Mouse (Mus musculus): Measurements from ENCODE around the gene Cep89. TPM values are rescaled to one million over a fixed set of nuclear protein-coding genes. Genes with fewer than 3 reads are reported as not detected.

Cep89 gene
- polyA plus RNA-seq (2014; fragmentation: Illumina TruSeq; extraction: RNeasy Lipid Tissue Mini Kit (QIAGEN cat#74804)): 22.4 TPM

GRCm38 (mm10) chr7:35396542-35397168 is at the start of gene Cep89, which contains the start of gene Faap24:
Gene Cep89 (plus strand): TSS chr7:35397035.
Gene Faap24 (minus strand): TSS chr7:35396836.

GRCm38 (mm10) chr7:35447996-35448846 is 51.4 kb downstream of the Cep89 start, which contains the start of gene Slc7a9:
Gene Slc7a9 (plus strand): TSS chr7:35448796.

Other genes starting within 250 kb of the Cep89 start
- gene Slc7a10, start 210.7 kb upstream of the Cep89 start, polyA plus RNA-seq (2014; fragmentation: Illumina TruSeq; extraction: RNeasy Lipid Tissue Mini Kit (QIAGEN cat#74804)): not detected
- gene Lrp3, start 181.5 kb upstream of the Cep89 start, polyA plus RNA-seq (2014; fragmentation: Illumina TruSeq; extraction: RNeasy Lipid Tissue Mini Kit (QIAGEN cat#74804)): 0.20 TPM
- 7.7 TPM for gene Gpatch1, start 78.6 kb upstream of the Cep89 start, polyA plus RNA-seq (2014; fragmentation: Illumina TruSeq; extraction: RNeasy Lipid Tissue Mini Kit (QIAGEN cat#74804))
- 25.4 TPM for gene Rhpn2, start 62.9 kb upstream of the Cep89 start, polyA plus RNA-seq (2014; fragmentation: Illumina TruSeq; extraction: RNeasy Lipid Tissue Mini Kit (QIAGEN cat#74804))
- 3.4 TPM for gene Faap24, start 199 bp upstream of the Cep89 start, polyA plus RNA-seq (2014; fragmentation: Illumina TruSeq; extraction: RNeasy Lipid Tissue Mini Kit (QIAGEN cat#74804))
- not detected for gene Slc7a9, start 51.8 kb downstream of the Cep89 start, polyA plus RNA-seq (2014; fragmentation: Illumina TruSeq; extraction: RNeasy Lipid Tissue Mini Kit (QIAGEN cat#74804))
- 10.5 TPM for gene Tdrd12, start 140.7 kb downstream of the Cep89 start, polyA plus RNA-seq (2014; fragmentation: Illumina TruSeq; extraction: RNeasy Lipid Tissue Mini Kit (QIAGEN cat#74804))
- gene Nudt19, start 159.3 kb downstream of the Cep89 start, polyA plus RNA-seq (2014; fragmentation: Illumina TruSeq; extraction: RNeasy Lipid Tissue Mini Kit (QIAGEN cat#74804)): 166 TPM
- gene Rgs9bp, start 188.5 kb downstream of the Cep89 start, polyA plus RNA-seq (2014; fragmentation: Illumina TruSeq; extraction: RNeasy Lipid Tissue Mini Kit (QIAGEN cat#74804)): 0.37 TPM
- 15.6 TPM for gene Ankrd27, start 189.2 kb downstream of the Cep89 start, polyA plus RNA-seq (2014; fragmentation: Illumina TruSeq; extraction: RNeasy Lipid Tissue Mini Kit (QIAGEN cat#74804))